ENCODE assay signal across 27 mouse cellular contexts in the genomic region with DNA sequence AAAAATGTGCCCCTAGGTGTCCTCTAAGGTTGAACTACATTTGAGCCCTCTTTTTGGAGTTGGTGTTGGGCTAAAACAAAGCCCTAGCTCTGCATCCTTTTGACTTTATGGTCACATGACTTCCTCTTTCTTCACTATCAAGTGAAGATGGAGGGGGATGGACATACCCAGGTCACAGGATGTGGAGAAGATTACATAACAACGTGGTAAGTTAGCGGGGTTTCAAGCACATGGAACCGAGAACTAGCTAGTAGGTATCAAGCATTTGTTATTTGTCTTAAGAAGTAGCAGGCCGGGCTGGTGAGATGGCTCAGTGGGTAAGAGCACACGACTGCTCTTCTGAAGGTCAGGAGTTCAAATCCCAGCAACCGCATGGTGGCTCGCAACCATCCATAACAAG. TPM values are rescaled to one million over a fixed set of nuclear protein-coding genes. Genes with fewer than 3 reads are reported as not detected.
DNase-seq lines count a peak whose midpoint lies in the region; ATAC-seq and TF ChIP-seq lines count a peak whose summit lies in the region.
"Had no signal": no experiment of that assay in that cellular context is flagged by ENCODE, and none has a peak within 500 bp of the region (broad histone marks: within the 10 kb centered on the region; RNA-seq: fewer than 3 reads in every experiment).

No protein-coding gene starts in this region.

- H3K27ac ChIP-seq in bone marrow macrophage, adult 2 months (ENCODE audit: insufficient read depth, low read depth, low read length), result peak overlapping the region; percentile 68
- H3K27ac ChIP-seq in forebrain, embryonic 10.5 days, result no peak overlapping the region
- H3K27ac ChIP-seq: gastrocnemius, adult 2 months; hindbrain, embryonic 15.5 days; limb, embryonic 13.5 days; neural tube, embryonic 12.5 days had no signal

- H3K4me3 ChIP-seq in bone marrow macrophage, adult 2 months (ENCODE audit: insufficient read depth, low read length), result no peak overlapping the region
- H3K4me3 ChIP-seq in forebrain, embryonic 10.5 days, result no peak overlapping the region
- H3K4me3 ChIP-seq: gastrocnemius, adult 2 months; heart, embryonic 12.5 days; hindbrain, embryonic 15.5 days; limb, embryonic 13.5 days; neural tube, embryonic 12.5 days had no signal

- no peaks in the 10 kb centered on the region for H3K27me3 ChIP-seq in forebrain, embryonic 10.5 days (ENCODE audit: poor library complexity, severe bottlenecking)
- H3K27me3 ChIP-seq: heart, embryonic 12.5 days; hindbrain, embryonic 15.5 days; limb, embryonic 13.5 days; neural tube, embryonic 12.5 days had no signal

- H3K36me3 ChIP-seq in forebrain, embryonic 10.5 days (replicated peaks), result 0 out of 2 replicates have a peak, but pooled peaks cover 2% of the 10 kb centered on the region
- H3K36me3 ChIP-seq: hindbrain, embryonic 15.5 days had no signal

- intact Hi-C loops in gastrocnemius, postnatal 36 days (cut with DNase I), result no loop called here
- intact Hi-C loops in heart, postnatal 36 days (cut with DNase I), result no loop called here

- TF ChIP-seq CTCF in bone marrow macrophage, adult 2 months (IDR thresholded peaks at IDR 0.05; ENCODE audit: low read depth, low read length), result no peak

- peaks cover 30% of the 10 kb centered on the region for H3K4me1 ChIP-seq in bone marrow macrophage, adult 2 months (ENCODE audit: control insufficient read depth, insufficient read depth, low read length)
- H3K4me1 ChIP-seq in forebrain, embryonic 10.5 days, result peaks cover 5% of the 10 kb centered on the region
- H3K4me1 ChIP-seq: heart, embryonic 12.5 days; limb, embryonic 13.5 days; neural tube, embryonic 12.5 days had no signal

- no peaks in the 10 kb centered on the region for H3K9me3 ChIP-seq in forebrain, embryonic 10.5 days
- H3K9me3 ChIP-seq: heart, embryonic 12.5 days; hindbrain, embryonic 15.5 days; limb, embryonic 13.5 days; neural tube, embryonic 12.5 days had no signal

- TF ChIP-seq POLR2A in bone marrow macrophage, adult 2 months (IDR thresholded peaks at IDR 0.05; ENCODE audit: borderline replicate concordance, low read depth, low read length), result no peak

- peak; percentile 92 for ATAC-seq in CD4-positive, CD25-positive, alpha-beta regulatory T cell, adult 4 months
- peak; percentile 96 for ATAC-seq in megakaryocyte, adult 5-6 weeks (ENCODE audit: poor library complexity, severe bottlenecking)

- peak; percentile 90 for DNase-seq in 416B (ENCODE audit: low read depth)
- DNase-seq in forebrain, embryonic 10.5 days (ENCODE audit: extremely low spot score, low spot score), result no peak
- DNase-seq in gastrocnemius, postnatal 36 days, result no peak
- DNase-seq in heart, postnatal 36 days, result no peak
- no peak for DNase-seq in thymus, postnatal 4 days
- DNase-seq: cerebellum, adult 9-11 months; embryo, embryonic 11 days; gastrocnemius, adult 2 months; heart, adult 11 months; heart, postnatal 14 days; kidney, adult 11 months; layer of hippocampus, postnatal 36 days; lung, adult 2 months; right cerebral cortex, adult 18-20 months had no signal

- 91% methylated on average over 7 of the region's 7 CpGs for WGBS in forebrain, embryonic 10.5 days

RNA-seq across cellular contexts. Expression of gene Hspa8, which starts 13.3 kb away (rescaled TPM):
- 1,000 to 10,000 TPM; 3,203 to 3,707 TPM for polyA plus RNA-seq in CD4-positive, CD25-positive, alpha-beta regulatory T cell, adult 4 months (2017; shearing (Covaris generic))
- 1,438 and 1,604 TPM in 2 replicates for polyA plus RNA-seq in bone marrow macrophage, adult 2 months (2012; ENCODE audit: insufficient read depth, insufficient read length, missing spikeins)
- 2,454 and 2,467 TPM in 2 replicates for total RNA-seq in megakaryocyte, adult 5-6 weeks (2015)
- total RNA-seq in megakaryocyte, adult 5-6 weeks (2017), result 3,359 and 3,514 TPM in 2 replicates
- polyA plus RNA-seq in forebrain, embryonic 10.5 days (2016; fragmentation: Nextera tagmentation; extraction: Ambion mirVana), result 3,411 and 3,929 TPM in 2 replicates
- total RNA-seq in gastrocnemius, postnatal 36 days (2021), result 1,000 to 10,000 TPM; 1,032 to 1,188 TPM
- 1,000 to 10,000 TPM; 1,282 to 1,390 TPM for total RNA-seq in heart, postnatal 36 days (2021)

RNA-seq across cellular contexts. Expression of gene Bsx, which starts 59.9 kb away (rescaled TPM):
- polyA plus RNA-seq in CD4-positive, CD25-positive, alpha-beta regulatory T cell, adult 4 months (2017; shearing (Covaris generic)), result not detected
- not detected in 2 replicates for polyA plus RNA-seq in bone marrow macrophage, adult 2 months (2012; ENCODE audit: insufficient read depth, insufficient read length, missing spikeins)
- total RNA-seq in megakaryocyte, adult 5-6 weeks (2015), result not detected in 2 replicates
- not detected in 2 replicates for total RNA-seq in megakaryocyte, adult 5-6 weeks (2017)
- polyA plus RNA-seq in forebrain, embryonic 10.5 days (2016; fragmentation: Nextera tagmentation; extraction: Ambion mirVana), result 0.10 and 0.27 TPM in 2 replicates
- total RNA-seq in gastrocnemius, postnatal 36 days (2021), result not detected
- total RNA-seq in heart, postnatal 36 days (2021), result not detected
- total RNA-seq: adrenal gland, adult 18-20 months; gastrocnemius, adult 2 months; heart, postnatal 14 days; layer of hippocampus, postnatal 36 days; left cerebral cortex, postnatal 14 days had no signal
- polyA plus RNA-seq: C2C12; embryonic facial prominence, embryonic 14.5 days; heart, embryonic 12.5 days; hindbrain, embryonic 15.5 days; kidney, embryonic 16.5 days; limb, embryonic 13.5 days; neural tube, embryonic 12.5 days; urinary bladder, adult 2 months had no signal
